Mouse (Mus musculus) common myeloid progenitor, adult 5-6 weeks (primary cell): ENCODE data around the gene Cdc14a. TPM values are rescaled to one million over a fixed set of nuclear protein-coding genes. Genes with fewer than 3 reads are reported as not detected.
A peak's percentile ranks its signal among the peaks of the same experiment; 100 is the strongest.

Experiments
- ATAC-seq: replicated peaks from 2 replicates; pipeline ENCODE4 v1.8.0; 2016; ENCODE audit warnings: low read depth, mild to moderate bottlenecking, moderate TSS enrichment, inconsistent platforms; ENCODE audit not compliant: poor library complexity, severe bottlenecking
- total RNA-seq: library from RNA; stranded (forward); fragments of 200-1000, 187-1606 nt; gene quantifications from 2 replicates; pipeline ENCODE4 v1.2.3, GENCODE M21; 2017

Gene Cdc14a
- total RNA-seq: 21.9 and 34.1 TPM in 2 replicates

- ATAC-seq: peak; percentile 73
Measured at GRCm38 (mm10) chr3:116423353-116424159, at the start of gene Cdc14a. TSS of gene Cdc14a (minus strand) at chr3:116424032.

GRCm38 (mm10) chr3:116465709-116466108, 41.9 kb upstream of the Cdc14a start:
- peak; percentile 90 for ATAC-seq

- ATAC-seq: no peak
Measured at GRCm38 (mm10) chr3:116464318-116464717, 40.5 kb upstream of the Cdc14a start.

- no peak for ATAC-seq
Measured at GRCm38 (mm10) chr3:116461053-116461452, 37.2 kb upstream of the Cdc14a start.

- no peak for ATAC-seq
Measured at GRCm38 (mm10) chr3:116454529-116454928, 30.7 kb upstream of the Cdc14a start.

- ATAC-seq: peak; percentile 99
Measured at GRCm38 (mm10) chr3:116450741-116451140, 26.9 kb upstream of the Cdc14a start.

- ATAC-seq: no peak
Measured at GRCm38 (mm10) chr3:116444327-116444726, 20.5 kb upstream of the Cdc14a start.

- ATAC-seq: no peak
Measured at GRCm38 (mm10) chr3:116442788-116443187, 19.0 kb upstream of the Cdc14a start.

GRCm38 (mm10) chr3:116441518-116442205, 17.8 kb upstream of the Cdc14a start:
- ATAC-seq: no peak

GRCm38 (mm10) chr3:116440066-116440997, 16.5 kb upstream of the Cdc14a start:
- peak; percentile 73 for ATAC-seq

- peak; percentile 23; the same call in 1 of the 2 replicates for ATAC-seq
Measured at GRCm38 (mm10) chr3:116436811-116437601, 13.2 kb upstream of the Cdc14a start.

- ATAC-seq: peak; percentile 79
Measured at GRCm38 (mm10) chr3:116436113-116436512, 12.3 kb upstream of the Cdc14a start.

- ATAC-seq: no peak
Measured at GRCm38 (mm10) chr3:116434757-116435156, 10.9 kb upstream of the Cdc14a start.

GRCm38 (mm10) chr3:116425901-116426300, 2.1 kb upstream of the Cdc14a start:
- no peak for ATAC-seq

GRCm38 (mm10) chr3:116424973-116425284, 1.1 kb upstream of the Cdc14a start:
- peak; percentile 71 for ATAC-seq

- ATAC-seq: peak; percentile 7; the same call in 1 of the 2 replicates
Measured at GRCm38 (mm10) chr3:116424160-116424972, 534 bp upstream of the Cdc14a start.

- ATAC-seq: peak; percentile 58
Measured at GRCm38 (mm10) chr3:116422795-116423352, 958 bp downstream of the Cdc14a start.

- no peak for ATAC-seq
Measured at GRCm38 (mm10) chr3:116422074-116422473, 1.8 kb downstream of the Cdc14a start.
